ENCODE assay signal across 24 mouse cellular contexts in genomic region chr7:126456382-126457266, GRCm38 (mm10). TPM values are rescaled to one million over a fixed set of nuclear protein-coding genes. Genes with fewer than 3 reads are reported as not detected.
DNase-seq lines count a peak whose midpoint lies in the region; ATAC-seq and TF ChIP-seq lines count a peak whose summit lies in the region.
"Had no signal": no experiment of that assay in that cellular context is flagged by ENCODE, and none has a peak within 500 bp of the region (broad histone marks: within the 10 kb centered on the region; RNA-seq: fewer than 3 reads in every experiment).

No protein-coding gene starts in this region.

- ATAC-seq in forebrain, embryonic 13.5 days = no peak
- ATAC-seq: forebrain, embryonic 16.5 days had no signal

- H3K27me3 ChIP-seq in myocyte (ENCODE audit: control insufficient read depth, insufficient read depth, insufficient read length) = no peaks in the 10 kb centered on the region
- no peaks in the 10 kb centered on the region for H3K27me3 ChIP-seq in forebrain, embryonic 13.5 days
- H3K27me3 ChIP-seq: embryonic facial prominence, embryonic 15.5 days; heart, embryonic 15.5 days had no signal

- H3ac ChIP-seq in myocyte (ENCODE audit: control insufficient read depth, insufficient read length) = no peak overlapping the region

- no peak overlapping the region for H3K27ac ChIP-seq in forebrain, embryonic 13.5 days
- H3K27ac ChIP-seq: embryonic facial prominence, embryonic 15.5 days; heart, adult 2 months; heart, embryonic 15.5 days; hindbrain, embryonic 10.5 days; hindbrain, embryonic 14.5 days had no signal

- H3K36me3 ChIP-seq in myocyte (ENCODE audit: control insufficient read depth, insufficient read depth) = peaks cover 37% of the 10 kb centered on the region
- H3K36me3 ChIP-seq in forebrain, embryonic 13.5 days (ENCODE audit: poor library complexity, severe bottlenecking) = no peaks in the 10 kb centered on the region
- H3K36me3 ChIP-seq: embryonic facial prominence, embryonic 15.5 days; heart, embryonic 15.5 days; hindbrain, embryonic 10.5 days had no signal

- no peaks in the 10 kb centered on the region for H3K4me1 ChIP-seq in forebrain, embryonic 13.5 days

- H3K4me3 ChIP-seq in myocyte = peak overlapping the region; percentile 54
- H3K4me3 ChIP-seq in forebrain, embryonic 13.5 days = no peak overlapping the region
- H3K4me3 ChIP-seq: embryonic facial prominence, embryonic 15.5 days; erythroblast, embryonic 14.5 days; heart, adult 2 months; heart, embryonic 15.5 days; hindbrain, embryonic 10.5 days had no signal

- no peaks in the 10 kb centered on the region for H3K9me3 ChIP-seq in forebrain, embryonic 13.5 days (replicated peaks)
- H3K9me3 ChIP-seq: embryonic facial prominence, embryonic 15.5 days; heart, embryonic 15.5 days; hindbrain, embryonic 10.5 days had no signal

- H3K9ac ChIP-seq in forebrain, embryonic 13.5 days = no peak overlapping the region
- H3K9ac ChIP-seq: embryonic facial prominence, embryonic 15.5 days; heart, embryonic 15.5 days; hindbrain, embryonic 14.5 days had no signal

- 88% methylated on average over 17 of the region's 17 CpGs for WGBS in forebrain, embryonic 13.5 days

- TF ChIP-seq POLR2A in myocyte (IDR thresholded peaks at IDR 0.05; ENCODE audit: insufficient read length, low read depth) = no peak

- no peaks in the 10 kb centered on the region for H3K79me2 ChIP-seq in myocyte (ENCODE audit: control insufficient read depth, insufficient read depth)

- DNase-seq in gastrocnemius, postnatal 10 days = peak; percentile 21
- no peak for DNase-seq in gastrocnemius, postnatal 25 days
- DNase-seq in thymus, postnatal 0 days (ENCODE audit: low spot score) = peak; percentile 43
- no peak for DNase-seq in thymus, postnatal 25 days
- DNase-seq in cerebellum, postnatal 4 days (ENCODE audit: low spot score in 2 of 2) = no peak
- DNase-seq: adrenal gland, adult 2 months; adrenal gland, postnatal 25 days; cerebellum, adult 18-20 months; cerebellum, adult 9-11 months; cerebellum, postnatal 36 days; embryo, embryonic 11 days; heart, adult 2 months had no signal

- H3K4me2 ChIP-seq in myocyte (ENCODE audit: low read depth) = peak overlapping the region; percentile 82
- H3K4me2 ChIP-seq in forebrain, embryonic 13.5 days = no peak overlapping the region
- H3K4me2 ChIP-seq: embryonic facial prominence, embryonic 15.5 days; heart, embryonic 11.5 days; heart, embryonic 15.5 days; hindbrain, embryonic 14.5 days had no signal

TF ChIP-seq in myocyte, 11 proteins besides CTCF, POLR2A, EP300 and RAD21:
- TF ChIP-seq USF1 (IDR thresholded peaks at IDR 0.05; ENCODE audit: low read depth) (no peak), CEBPB (IDR thresholded peaks at IDR 0.05; ENCODE audit: insufficient read depth, poor library complexity, severe bottlenecking) (no peak), TCF3 (IDR thresholded peaks at IDR 0.05; ENCODE audit: insufficient read length, low read depth) (no peak), TCF12 (IDR thresholded peaks at IDR 0.05; ENCODE audit: insufficient read depth, poor library complexity, severe bottlenecking) (no peak), REST (IDR thresholded peaks at IDR 0.05; ENCODE audit: insufficient read depth, insufficient read length) (no peak), MYOD1 (IDR thresholded peaks at IDR 0.05; ENCODE audit: control insufficient read depth in 1 of 3, insufficient read length in 2 of 3, low read depth in 2 of 3) (peak in 2 of 3 experiments; percentile 16 to 46), MYOG (IDR thresholded peaks at IDR 0.05; ENCODE audit: control insufficient read depth in 1 of 3, insufficient read depth in 1 of 3, insufficient read length in 2 of 3, low read depth in 2 of 3) (peak in 1 of 3 experiments; percentile 23), POLR2AphosphoS2 (IDR thresholded peaks at IDR 0.05; ENCODE audit: insufficient read length, low read depth) (peak; percentile 59), SRF (IDR thresholded peaks at IDR 0.05; ENCODE audit: control insufficient read depth, insufficient read length, low read depth) (no peak)

RNA-seq across cellular contexts. Expression of gene Atp2a1, which starts 6.3 kb away (rescaled TPM):
- total RNA-seq in gastrocnemius, postnatal 10 days (2021) = over 10,000 TPM; 11,325 to 12,607 TPM
- total RNA-seq in gastrocnemius, postnatal 25 days (2021) = over 10,000 TPM; 22,501 to 25,220 TPM
- 3.1 and 4.2 TPM in 2 replicates for polyA plus RNA-seq in thymus, postnatal 0 days (2015; fragmentation: Nextera tagmentation; extraction: Ambion mirVana)
- 1,699 TPM for polyA plus RNA-seq in myocyte (2012; fragmentation: generic; extraction: Trizol)
- polyA plus RNA-seq in forebrain, embryonic 13.5 days (2015; fragmentation: Nextera tagmentation; extraction: Ambion mirVana) = 0.19 and 0.32 TPM in 2 replicates
- total RNA-seq: adrenal gland, adult 2 months; adrenal gland, postnatal 25 days had no signal
- polyA plus RNA-seq: adrenal gland, adult 2 months; erythroblast, embryonic 14.5 days; forebrain, embryonic 11.5 days had no signal

RNA-seq across cellular contexts. Expression of gene Sh2b1, which starts 18.6 kb away (rescaled TPM):
- 10 to 100 TPM; 52.0 to 53.7 TPM for total RNA-seq in gastrocnemius, postnatal 10 days (2021)
- 10 to 100 TPM; 41.5 to 43.9 TPM for total RNA-seq in gastrocnemius, postnatal 25 days (2021)
- polyA plus RNA-seq in thymus, postnatal 0 days (2015; fragmentation: Nextera tagmentation; extraction: Ambion mirVana) = 37.8 and 38.6 TPM in 2 replicates
- polyA plus RNA-seq in myocyte (2012; fragmentation: generic; extraction: Trizol) = 58.8 TPM
- polyA plus RNA-seq in forebrain, embryonic 13.5 days (2015; fragmentation: Nextera tagmentation; extraction: Ambion mirVana) = 55.8 and 61.6 TPM in 2 replicates

RNA-seq across cellular contexts. Expression of gene Rabep2, which starts 28.1 kb away (rescaled TPM):
- total RNA-seq in gastrocnemius, postnatal 10 days (2021) = 10 to 100 TPM; 11.4 to 15.2 TPM
- total RNA-seq in gastrocnemius, postnatal 25 days (2021) = 10 to 100 TPM; 11.2 to 14.6 TPM
- polyA plus RNA-seq in thymus, postnatal 0 days (2015; fragmentation: Nextera tagmentation; extraction: Ambion mirVana) = 22.2 and 22.7 TPM in 2 replicates
- polyA plus RNA-seq in myocyte (2012; fragmentation: generic; extraction: Trizol) = 36.7 TPM
- 18.7 and 22.4 TPM in 2 replicates for polyA plus RNA-seq in forebrain, embryonic 13.5 days (2015; fragmentation: Nextera tagmentation; extraction: Ambion mirVana)

RNA-seq across cellular contexts. Expression of gene Tufm, which starts 30.5 kb away (rescaled TPM):
- total RNA-seq in gastrocnemius, postnatal 10 days (2021) = 100 to 1,000 TPM in 1 of 2 experiments, 10 to 100 TPM in 1; 99.0 to 114 TPM
- 100 to 1,000 TPM; 131 to 139 TPM for total RNA-seq in gastrocnemius, postnatal 25 days (2021)
- polyA plus RNA-seq in thymus, postnatal 0 days (2015; fragmentation: Nextera tagmentation; extraction: Ambion mirVana) = 95.4 and 104 TPM in 2 replicates
- polyA plus RNA-seq in myocyte (2012; fragmentation: generic; extraction: Trizol) = 167 TPM
- polyA plus RNA-seq in forebrain, embryonic 13.5 days (2015; fragmentation: Nextera tagmentation; extraction: Ambion mirVana) = 114 and 123 TPM in 2 replicates

RNA-seq across cellular contexts. Expression of gene Cd19, which starts 41.9 kb away (rescaled TPM):
- total RNA-seq in gastrocnemius, postnatal 10 days (2021) = under 1 TPM; 0.35 to 0.72 TPM
- total RNA-seq in gastrocnemius, postnatal 25 days (2021) = under 1 TPM in 1 of 2 experiments, not detected in 1; 0.48 TPM
- 0.13 and 0.22 TPM in 2 replicates for polyA plus RNA-seq in thymus, postnatal 0 days (2015; fragmentation: Nextera tagmentation; extraction: Ambion mirVana)
- 0.01 TPM for polyA plus RNA-seq in myocyte (2012; fragmentation: generic; extraction: Trizol)
- polyA plus RNA-seq in forebrain, embryonic 13.5 days (2015; fragmentation: Nextera tagmentation; extraction: Ambion mirVana) = not detected in 2 replicates
- polyA plus RNA-seq: C2C12; embryonic facial prominence, embryonic 11.5 days; erythroblast, embryonic 14.5 days; forebrain, embryonic 11.5 days; forebrain, embryonic 16.5 days; heart, embryonic 11.5 days; heart, embryonic 15.5 days; hindbrain, embryonic 10.5 days; hindbrain, embryonic 14.5 days had no signal

Comparison
In these comparisons a context has a peak if more than half of its experiments do, and no peak if none do; other contexts are left out.
1. DNase-seq: peak in gastrocnemius, postnatal 10 days (single experiment) and thymus, postnatal 0 days (single experiment); none in gastrocnemius, postnatal 25 days (single experiment), thymus, postnatal 25 days (single experiment) and cerebellum, postnatal 4 days (0 of 2).
2. RNA of gene Atp2a1, which starts 6.3 kb away (polyA plus RNA-seq): 1,699 TPM in myocyte (single experiment); 3.1 to 4.2 TPM in thymus, postnatal 0 days and 0.19 to 0.32 TPM in forebrain, embryonic 13.5 days; every median in the first group is over 100 times any median in the second.